Mouse (Mus musculus) bone marrow, adult 2 months (tissue): Measurements from ENCODE around the gene Nasp. TPM values are rescaled to one million over a fixed set of nuclear protein-coding genes. Genes with fewer than 3 reads are reported as not detected.

ENCODE experiments used
- H3K27ac ChIP-seq: fragments of 200-500 bp; 2 replicates; pipeline ENCODE4 v1.5.1; 2012; ENCODE audit warnings: low read depth, mild to moderate bottlenecking, control low read depth, inconsistent platforms, low read length; ENCODE audit not compliant: control insufficient read depth, poor library complexity, insufficient read depth
- H3K4me1 ChIP-seq: fragments of 200-500 bp; 2 replicates; pipeline ENCODE4 v1.6.1; 2011; ENCODE audit warnings: low read length; ENCODE audit not compliant: control insufficient read depth, insufficient read depth
- H3K4me3 ChIP-seq: fragments of 200-500 bp; replicated peaks from 2 replicates; pipeline ENCODE3; 2011; ENCODE audit warnings: mild to moderate bottlenecking, low read depth, low read length, control low read depth; ENCODE audit not compliant: control insufficient read depth
- CTCF ChIP-seq: fragments of 200-500 bp; IDR thresholded peaks from 2 replicates; pipeline ENCODE4 v1.5.1; 2011; ENCODE audit warnings: low read length, control low read depth; ENCODE audit not compliant: control insufficient read depth, insufficient read depth
- POLR2A ChIP-seq: fragments of 200-500 bp; IDR thresholded peaks from 2 replicates; pipeline ENCODE4 v1.6.1; 2011; ENCODE audit warnings: low read depth, mild to moderate bottlenecking, control low read depth, low read length, borderline replicate concordance; ENCODE audit not compliant: control insufficient read depth
- WGBS: fragments of 180-500 bp; shearing (Covaris S2); methylation state at CpG from one replicate; pipeline ENCODE4 v1.1.7; 2018; 5-methylcytosine and 5-hydroxymethylcytosine counted together
- polyA plus RNA-seq: library from polyadenylated mRNA; stranded (reverse); fragments of >200 nt; gene quantifications from 2 replicates; pipeline ENCODE4 v1.2.4, GENCODE M21; 2011; ENCODE audit warnings: low replicate concordance; ENCODE audit not compliant: missing spikeins, insufficient read depth, insufficient read length

The Nasp gene
- polyA plus RNA-seq, 1 experiment = 154 TPM

GRCm38 (mm10) chr4:116649411-116649810 lies 21.7 kb upstream of the Nasp start:
- TF ChIP-seq POLR2A (no peak), CTCF (no peak)
- 91% methylated on average over 2 of the region's 2 CpGs for WGBS
- H3K4me3 ChIP-seq = no peak overlapping the region

DNA sequence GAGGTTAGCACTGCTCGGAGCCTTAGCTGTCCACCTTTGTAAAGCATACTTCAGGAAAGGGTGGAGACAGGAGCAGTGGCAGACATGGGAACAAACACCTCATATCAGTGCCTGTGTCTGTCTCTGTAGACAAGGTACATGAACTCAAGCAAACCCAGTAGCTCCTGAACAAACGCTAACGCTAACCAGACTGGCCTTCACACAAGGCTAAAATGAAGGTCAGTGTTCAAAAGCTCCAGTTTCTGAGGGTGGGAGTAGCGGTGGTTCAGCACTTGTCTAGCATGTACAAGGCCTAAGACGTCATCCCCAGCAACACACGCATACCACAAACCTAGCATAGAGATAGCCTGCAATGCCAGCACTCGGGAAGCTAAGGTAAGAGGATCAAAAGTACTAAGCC lies 17.9 kb upstream of the Nasp start:
- Histone ChIP-seq H3K27ac (no peak overlapping the region), H3K4me1 (no peaks in the 10 kb centered on the region; the same call in 1 of the 2 replicates), H3K4me3 (no peak overlapping the region)
- TF ChIP-seq POLR2A = no peak
- TF ChIP-seq CTCF = no peak
- 85% methylated on average over 7 of the region's 7 CpGs for WGBS

More at GRCm38 (mm10) chr4:116649411-116649810, 21.7 kb upstream of the Nasp start:
- H3K27ac ChIP-seq = no peak overlapping the region
- no peaks in the 10 kb centered on the region; the same call in 1 of the 2 replicates for H3K4me1 ChIP-seq

DNA sequence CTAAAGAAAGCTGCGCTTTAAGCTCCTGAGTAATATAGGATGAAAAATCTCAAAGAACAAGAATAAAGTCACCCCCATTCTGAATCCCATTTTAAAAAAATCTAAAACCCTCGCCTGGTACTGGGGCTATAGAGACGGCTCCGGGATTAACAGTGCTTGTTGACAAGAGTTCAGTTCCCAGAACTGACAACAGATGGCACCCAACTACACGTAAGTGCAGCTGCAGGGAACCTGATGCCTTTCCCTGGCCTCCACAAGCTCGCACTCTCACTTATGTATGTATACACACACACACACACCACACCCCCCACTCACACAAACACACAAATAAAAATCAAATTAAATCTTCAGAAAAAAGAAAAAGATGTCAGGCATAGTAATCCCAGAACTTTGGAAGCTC lies 16.6 kb upstream of the Nasp start:
- no peak overlapping the region for H3K4me3 ChIP-seq
- TF ChIP-seq POLR2A = no peak
- TF ChIP-seq CTCF = peak; percentile 55
- 43% methylated on average over 6 of the region's 6 CpGs for WGBS
- H3K27ac ChIP-seq = no peak overlapping the region
- H3K4me1 ChIP-seq = no peaks in the 10 kb centered on the region; the same call in 1 of the 2 replicates

DNA sequence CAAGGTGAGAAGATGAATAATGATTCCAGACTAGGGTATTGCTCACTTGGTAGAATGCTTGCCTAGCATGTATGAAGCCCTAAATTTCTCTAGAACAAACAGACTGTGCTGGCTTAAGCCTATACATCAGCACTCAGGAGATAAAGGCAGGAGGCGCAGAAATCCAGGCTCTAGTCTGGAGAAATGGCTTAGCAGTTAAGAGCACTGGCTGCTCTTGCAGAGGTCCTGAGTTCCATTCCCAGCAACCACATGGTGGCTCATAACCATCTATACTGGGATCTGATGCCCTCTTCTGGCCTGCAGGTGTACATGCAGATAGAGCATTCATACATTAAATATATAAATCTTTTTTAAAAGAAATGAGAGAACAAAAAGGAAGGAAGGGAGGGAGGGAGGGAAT lies 14.3 kb upstream of the Nasp start:
- Histone ChIP-seq H3K27ac (no peak overlapping the region), H3K4me3 (no peak overlapping the region), H3K4me1 (no peaks in the 10 kb centered on the region; the same call in 1 of the 2 replicates)
- TF ChIP-seq CTCF = no peak
- TF ChIP-seq POLR2A = no peak
- WGBS = 92% methylated on average over 1 of the region's 1 CpGs

GRCm38 (mm10) chr4:116638821-116639220 lies 11.1 kb upstream of the Nasp start:
- Histone ChIP-seq H3K4me1 (no peaks in the 10 kb centered on the region), H3K4me3 (no peak overlapping the region), H3K27ac (no peak overlapping the region)
- no peak for TF ChIP-seq POLR2A
- TF ChIP-seq CTCF = no peak
- 91% methylated on average over 6 of the region's 6 CpGs for WGBS

- TF ChIP-seq POLR2A (no peak), CTCF (no peak)
- Histone ChIP-seq H3K4me3 (no peak overlapping the region), H3K4me1 (no peaks in the 10 kb centered on the region), H3K27ac (no peak overlapping the region)
- WGBS = 84% methylated on average over 1 of the region's 1 CpGs
Observed at GRCm38 (mm10) chr4:116635197-116635596, 7.5 kb upstream of the Nasp start.

DNA sequence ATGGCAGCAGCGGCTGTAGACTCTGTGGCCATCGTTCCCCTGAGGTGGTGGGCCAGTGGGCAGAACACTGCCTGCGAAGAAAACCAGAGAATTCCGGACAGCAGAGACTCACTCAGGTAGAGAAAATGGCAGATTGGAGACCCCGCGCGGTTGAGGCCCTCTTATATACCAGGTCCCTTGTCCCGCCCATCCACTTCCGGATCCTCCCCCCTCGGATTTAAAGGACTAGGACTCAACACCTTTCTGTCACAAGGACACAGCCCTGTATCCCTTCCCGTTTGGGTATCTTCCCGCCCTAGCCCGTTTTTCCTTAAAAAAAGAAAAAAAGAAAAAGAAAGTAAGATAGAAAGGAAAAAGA lies 403 bp downstream of the Nasp start:
- TF ChIP-seq CTCF (0 out of 2 replicates have a peak, but pooled peaks have one; percentile 12), POLR2A (peak; percentile 57; the same call in 1 of the 2 replicates)
- Histone ChIP-seq H3K4me3 (peak overlapping the region; percentile 92), H3K4me1 (peaks cover 1% of the 10 kb centered on the region; the same call in 1 of the 2 replicates), H3K27ac (peak overlapping the region; percentile 87)
- WGBS = under 1% methylated on average over 13 of the region's 13 CpGs

DNA sequence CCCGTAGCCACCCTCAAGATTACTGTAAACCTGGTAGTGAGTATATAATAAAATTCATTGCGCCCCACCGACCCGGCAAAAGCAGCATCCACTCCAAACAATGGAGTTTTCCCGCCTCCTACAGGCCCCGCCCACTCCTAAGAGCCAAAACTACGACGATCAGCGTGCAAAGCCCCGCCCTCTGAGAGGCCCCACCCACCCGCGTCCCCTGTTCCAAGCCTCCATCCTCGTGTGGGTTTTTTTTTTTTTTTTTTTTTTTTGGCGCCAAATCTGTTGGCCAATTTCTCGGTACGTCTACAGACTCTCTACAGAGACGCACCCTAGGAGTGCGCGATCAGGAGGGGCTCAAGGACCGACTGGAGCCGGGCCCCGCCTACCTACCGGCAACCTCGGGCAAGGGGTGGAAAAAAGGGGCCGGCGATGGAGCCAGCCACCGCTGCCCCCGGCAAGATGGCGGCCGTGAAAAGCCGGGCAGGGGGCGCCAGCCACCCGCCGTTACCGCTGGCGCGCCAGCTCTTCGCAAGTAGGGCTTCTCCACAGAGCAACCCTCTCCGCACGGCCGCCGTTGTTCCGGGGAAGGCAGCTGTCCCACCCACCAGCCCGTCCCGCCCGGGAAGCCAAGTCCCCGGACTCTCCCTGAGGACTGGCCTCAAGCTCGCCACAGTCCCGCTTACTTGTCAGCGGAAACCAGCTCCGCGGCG lies 933 bp downstream of the Nasp start:
- TF ChIP-seq POLR2A (no peak), CTCF (no peak)

More for the DNA sequence above, 933 bp downstream of the Nasp start:
- Histone ChIP-seq H3K27ac (peak overlapping the region; percentile 87), H3K4me1 (peaks cover 1% of the 10 kb centered on the region; the same call in 1 of the 2 replicates), H3K4me3 (peak overlapping the region; percentile 92)
- WGBS = under 1% methylated on average over 53 of the region's 53 CpGs
